Mouse (Mus musculus) kidney, postnatal 4 days (tissue): Measurements from ENCODE around the gene Nck1.
A peak's percentile ranks its signal among the peaks of the same experiment; 100 is the strongest.

ENCODE experiments used
- DNase-seq, 2 experiments: peaks; one replicate each; pipeline ENCODE4 v3.0.0; 2021; ENCODE audit warnings: mixed read lengths in 2 of 2

The Nck1 gene

DNA sequence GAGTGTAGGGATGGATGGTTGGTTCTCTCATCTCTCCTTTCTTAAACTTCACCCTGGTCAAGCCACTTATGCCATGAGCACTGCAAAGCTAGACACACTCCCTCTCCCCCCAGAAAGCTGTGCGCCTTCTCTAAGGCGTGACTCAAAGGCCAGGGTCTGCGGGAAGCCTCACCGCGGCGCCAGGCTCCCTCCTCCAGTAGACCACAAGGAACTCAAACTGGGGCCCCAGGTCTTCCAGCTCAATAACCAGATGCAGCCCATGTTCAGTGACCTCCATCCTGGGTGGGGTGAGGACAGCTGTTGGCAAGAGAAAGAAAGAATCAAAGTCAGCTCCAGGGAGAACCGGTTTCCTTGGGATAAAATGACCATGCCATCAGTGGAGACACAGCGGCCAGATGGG, 77.8 kb downstream of the Nck1 start:
- DNase-seq: no peak

DNA sequence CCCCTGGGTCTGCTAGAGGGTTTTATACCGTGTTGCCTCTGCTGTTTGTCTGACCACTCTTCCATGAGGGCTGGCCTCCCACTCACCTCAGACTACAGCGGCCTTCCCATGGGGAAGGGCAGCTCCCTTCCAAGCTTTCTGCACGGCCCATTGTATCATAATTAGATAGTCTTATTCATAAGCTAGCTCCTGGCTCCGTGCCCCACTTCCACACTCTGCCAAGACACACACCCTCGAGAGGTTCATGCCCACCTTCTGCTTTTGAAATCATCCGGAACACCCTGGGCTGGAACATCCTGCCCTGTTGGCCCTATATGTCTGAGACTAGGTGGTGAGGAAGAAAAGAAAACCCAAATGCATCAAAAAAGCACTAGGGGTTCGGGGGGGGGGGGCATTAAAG, 78.3 kb downstream of the Nck1 start:
- DNase-seq: peak; percentile 56 to 67

DNA sequence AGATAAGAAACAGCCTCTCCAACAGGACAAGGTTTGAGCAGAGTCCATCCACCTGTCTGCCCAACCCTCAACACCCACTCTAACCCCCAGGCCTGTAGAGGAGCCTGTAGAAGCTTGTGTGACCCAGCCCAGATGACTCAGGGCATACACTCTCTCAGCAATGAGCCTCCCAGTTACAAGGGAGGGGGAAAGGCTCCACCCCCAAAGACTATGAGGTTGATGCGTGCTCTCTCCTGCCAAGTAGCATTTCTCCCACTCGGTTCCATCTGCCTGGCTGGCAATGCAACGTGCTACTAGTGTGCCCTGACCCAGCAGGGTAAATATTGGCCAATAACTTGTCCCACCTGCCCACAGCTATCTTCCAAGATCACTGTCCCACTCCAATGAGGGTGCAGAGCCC, 79.2 kb downstream of the Nck1 start:
- no peak for DNase-seq

DNA sequence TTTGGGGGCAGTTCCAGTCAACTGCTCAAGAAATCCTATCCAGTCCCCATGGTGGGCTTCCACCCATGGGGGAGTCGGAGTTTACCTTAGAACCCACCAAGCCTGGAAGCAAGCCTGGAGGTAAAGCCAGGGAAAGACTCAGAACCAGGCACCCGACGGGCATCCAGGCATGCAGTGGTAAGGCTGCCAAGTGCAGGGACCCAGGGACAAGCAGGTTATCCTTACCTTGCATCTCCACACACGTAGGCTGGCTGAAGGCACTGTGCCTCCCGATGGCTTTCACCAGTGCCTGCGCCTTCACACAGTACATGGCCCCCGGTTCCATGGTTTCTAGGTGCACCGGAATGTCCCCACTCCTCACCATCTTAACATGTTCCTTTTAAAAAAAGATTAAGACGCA, 79.9 kb downstream of the Nck1 start:
- no peak for DNase-seq

DNA sequence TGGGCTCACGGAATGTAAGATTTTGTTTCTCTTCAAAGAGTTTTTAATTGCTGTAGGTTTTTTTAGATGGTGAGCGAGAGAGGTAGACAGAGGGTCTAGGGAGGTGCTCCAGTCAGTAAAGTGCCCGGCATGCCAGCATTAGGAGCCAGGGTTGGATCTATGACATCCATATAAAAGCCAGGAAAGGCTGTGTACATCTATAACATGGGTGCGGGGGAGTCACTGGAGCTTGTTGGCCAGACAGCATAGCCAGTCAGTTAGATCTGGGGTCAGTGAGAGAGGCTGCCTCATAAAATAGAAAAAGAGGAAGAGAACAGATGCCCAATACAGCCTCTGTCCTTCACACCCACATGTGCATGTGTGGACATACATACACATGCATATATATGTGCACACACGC, 80.6 kb downstream of the Nck1 start:
- DNase-seq: no peak

DNA sequence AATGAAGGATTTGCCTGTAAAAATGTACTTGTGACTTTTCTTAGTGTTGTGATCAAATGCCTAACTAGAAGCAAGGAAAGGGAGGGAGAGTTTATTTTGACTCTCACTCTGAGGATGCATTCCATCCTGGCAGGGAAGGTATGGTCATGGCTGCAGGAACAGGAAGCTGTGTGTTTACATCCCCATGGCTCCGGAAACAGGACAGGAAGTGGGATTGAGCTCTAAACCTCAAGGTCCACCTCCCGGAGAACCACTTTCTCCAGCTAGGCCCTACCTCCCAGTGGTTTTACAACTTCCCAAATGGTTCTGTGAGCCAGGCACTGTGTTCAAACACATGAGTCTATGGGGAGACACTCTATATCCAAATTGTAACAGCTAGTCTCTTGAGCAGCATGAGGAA, 82.2 kb downstream of the Nck1 start:
- no peak for DNase-seq

DNA sequence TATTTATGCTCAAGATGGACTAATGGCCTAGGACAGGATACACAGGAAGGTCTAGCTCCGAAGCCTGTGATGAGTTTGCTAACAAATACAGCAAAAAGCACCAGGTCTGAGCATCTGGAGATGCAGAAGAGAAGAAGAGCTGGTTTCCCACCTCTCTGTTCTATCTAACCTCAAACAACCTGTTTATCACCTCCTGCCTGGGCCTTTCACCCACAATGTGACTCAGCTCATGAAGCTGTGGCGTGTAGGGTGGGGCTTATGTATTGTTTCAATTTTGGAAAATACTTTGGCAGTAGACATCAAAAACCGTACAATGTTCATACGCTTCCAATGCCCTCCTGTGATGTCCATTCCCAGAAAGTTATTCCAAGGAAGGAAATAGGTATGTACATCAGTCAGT, 83.8 kb downstream of the Nck1 start:
- no peak for DNase-seq

DNA sequence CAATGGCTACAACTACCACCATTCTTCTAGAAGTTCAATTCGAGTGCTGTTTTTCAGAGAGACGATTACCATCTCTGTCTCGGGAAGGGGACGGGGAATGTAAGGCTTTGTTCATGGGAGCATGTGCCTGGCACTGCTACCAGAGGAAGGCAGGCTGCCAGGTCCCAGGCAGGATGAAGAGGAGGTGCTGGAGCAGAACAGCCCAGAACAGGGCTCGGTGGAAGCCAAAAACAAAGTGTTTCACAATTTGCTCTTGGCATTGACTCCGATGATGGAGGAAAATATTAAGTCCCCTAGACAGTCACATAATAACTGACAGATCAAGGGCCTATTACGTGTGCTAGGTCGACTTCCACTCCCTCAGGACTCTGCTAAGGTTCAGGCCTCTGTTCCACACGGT, 84.3 kb downstream of the Nck1 start:
- peak in 1 of 2 experiments; percentile 40 for DNase-seq

DNA sequence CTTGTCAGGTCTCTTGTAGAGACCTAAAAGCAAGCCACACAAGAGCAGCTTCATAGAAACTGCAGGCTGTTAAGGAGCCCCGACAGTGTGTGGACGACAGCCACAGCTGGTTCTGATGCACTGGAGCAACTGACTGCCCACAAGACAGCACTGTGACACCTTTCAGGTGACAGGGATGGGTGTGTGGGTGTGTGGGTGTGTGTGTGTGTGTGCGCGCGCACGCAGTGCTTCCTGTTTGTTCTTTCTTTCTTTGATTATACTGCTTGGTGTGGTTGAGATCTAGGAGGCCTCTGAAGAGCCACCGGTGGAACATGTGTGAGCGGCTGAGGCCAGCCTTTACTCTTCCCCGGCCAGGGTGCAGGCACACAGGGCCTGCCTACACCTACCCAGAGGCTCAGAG, 85.7 kb downstream of the Nck1 start:
- no peak for DNase-seq

DNA sequence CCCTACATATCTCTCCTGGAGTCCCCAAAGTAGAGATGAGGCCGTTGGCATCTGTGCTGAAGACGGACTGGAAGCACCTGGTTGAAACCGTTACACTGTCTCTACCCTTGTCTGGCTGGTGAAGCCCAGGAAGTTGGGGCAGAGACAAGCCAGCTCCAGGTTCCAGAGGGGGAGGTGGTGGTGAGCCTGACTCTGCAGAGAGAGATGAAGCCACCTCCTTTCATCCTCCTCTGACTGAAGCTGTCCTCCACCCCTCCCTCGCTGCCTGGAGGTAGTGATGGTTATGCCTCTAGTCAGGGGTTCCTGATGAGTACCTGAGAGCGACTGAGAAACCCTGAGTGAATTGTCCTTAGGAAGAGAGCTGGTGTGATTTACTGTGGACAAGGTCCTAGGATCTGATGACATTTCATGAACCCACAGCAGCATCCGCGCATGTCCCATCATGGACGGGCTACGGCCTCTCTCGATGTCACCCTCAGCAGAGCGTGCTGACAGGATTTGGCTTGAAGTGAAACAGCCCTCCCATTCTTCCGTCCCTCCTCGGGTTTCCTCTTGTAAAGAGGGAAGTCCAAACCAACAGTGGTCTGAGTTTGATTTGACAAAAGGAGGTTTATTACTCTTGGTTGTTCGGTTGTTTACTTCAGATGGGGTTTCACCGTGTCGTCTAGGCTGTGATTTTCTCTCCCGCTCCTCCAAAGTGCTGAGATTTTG, 87.8 kb downstream of the Nck1 start:
- no peak for DNase-seq

DNA sequence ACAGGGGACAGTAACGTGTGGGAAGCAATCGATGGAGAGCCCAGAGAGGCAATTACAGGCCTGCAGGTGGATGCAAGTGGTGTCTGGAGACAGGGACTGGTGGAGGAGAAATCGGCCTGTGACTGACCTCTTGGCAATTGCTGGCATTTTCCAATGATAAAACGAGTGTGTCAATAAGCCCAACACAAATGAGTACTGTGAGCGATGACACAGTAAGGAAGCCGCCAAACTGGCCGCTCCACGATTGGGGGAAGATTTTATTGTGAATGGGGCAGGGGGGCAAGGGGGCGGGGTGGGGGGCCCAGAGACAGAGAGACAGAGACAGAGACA, 91.3 kb downstream of the Nck1 start:
- no peak for DNase-seq

DNA sequence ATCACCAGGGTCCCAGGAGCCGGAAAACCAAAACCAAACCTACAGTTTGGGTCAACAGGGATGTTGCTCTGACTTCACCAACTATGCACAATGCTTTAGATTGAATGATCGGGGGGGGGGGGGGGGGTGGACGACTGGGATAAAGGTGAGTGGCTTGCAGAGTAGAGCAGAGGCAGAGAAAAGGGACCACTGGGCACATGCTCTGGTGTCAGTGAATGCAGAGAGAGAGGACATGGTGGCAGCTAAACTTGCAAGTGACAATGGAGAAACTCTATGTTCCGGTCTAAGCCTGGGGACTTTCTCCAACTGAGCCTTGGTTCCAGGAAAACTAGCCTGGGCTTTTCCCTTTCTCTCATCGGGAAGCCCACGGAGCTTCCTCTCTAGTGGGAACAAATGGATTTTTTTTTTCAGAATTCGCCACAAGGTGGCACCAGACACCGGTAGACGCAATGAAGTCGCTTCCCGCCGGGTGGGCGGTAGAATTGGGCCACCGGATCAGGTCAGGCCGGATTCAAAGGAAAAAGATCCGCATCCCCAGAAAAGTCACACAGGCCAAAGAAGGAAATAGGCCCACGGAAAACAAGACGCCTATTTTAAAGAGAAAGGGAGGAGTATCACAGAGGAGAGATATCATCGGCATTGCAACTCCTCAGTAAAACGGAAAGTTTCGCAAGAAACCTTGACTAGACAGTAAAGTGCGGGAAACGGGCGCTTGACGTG, 91.8 kb downstream of the Nck1 start:
- DNase-seq: peak; percentile 82 to 86

DNA sequence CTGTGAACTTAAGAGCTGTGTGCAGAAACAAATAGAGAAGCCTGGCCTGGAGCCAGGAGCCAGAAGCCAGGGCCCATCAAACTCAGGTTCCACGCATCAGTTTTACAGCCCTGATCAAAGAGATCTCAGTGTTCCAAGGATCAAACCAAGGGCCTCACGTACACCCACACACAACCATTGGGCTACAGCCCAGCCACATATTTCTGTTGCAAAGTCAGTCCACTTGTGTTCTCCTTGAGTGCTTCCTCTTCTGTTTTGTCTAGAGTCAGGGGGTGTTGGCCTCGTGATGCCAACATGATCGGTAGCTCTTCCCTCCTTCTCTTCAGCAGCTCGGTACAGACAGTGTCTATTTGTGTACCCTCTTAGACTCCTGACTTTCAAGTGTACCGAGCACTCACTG, 93.5 kb downstream of the Nck1 start:
- DNase-seq: peak; percentile 29 to 55

DNA sequence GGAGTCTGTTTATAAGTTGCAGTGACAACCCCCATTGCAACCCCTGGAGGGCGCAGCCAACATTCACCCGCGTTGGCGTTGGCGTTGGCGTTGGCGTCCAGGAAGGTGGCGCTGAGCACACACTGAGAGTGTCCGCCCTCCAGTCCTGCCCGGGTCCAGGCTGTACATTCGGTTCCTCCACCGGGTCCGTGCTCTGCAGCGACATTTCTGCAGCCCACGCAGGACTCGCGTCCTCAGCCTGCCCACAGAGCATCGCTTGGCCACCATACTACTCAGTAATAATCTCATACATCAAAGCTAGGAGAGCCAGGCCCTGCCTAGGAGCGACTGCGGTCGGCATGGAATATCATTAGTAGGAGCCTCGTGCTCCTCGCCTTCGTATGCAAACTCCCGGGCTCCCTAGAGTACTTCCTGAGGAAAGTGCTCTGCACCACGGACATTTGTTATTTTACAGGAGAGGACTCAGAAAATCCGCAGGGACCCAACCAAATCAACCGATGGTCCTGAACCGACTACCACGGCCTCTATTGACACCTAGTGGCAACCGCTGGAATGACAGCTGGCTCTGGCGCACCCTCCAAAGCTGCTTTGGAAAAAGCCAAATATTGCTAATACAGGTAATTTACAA, 99.8 kb downstream of the Nck1 start:
- DNase-seq: peak; percentile 91 to 92
